Mouse (Mus musculus): ENCODE data around the gene Tmem151b. TPM values are rescaled to one million over a fixed set of nuclear protein-coding genes. Genes with fewer than 3 reads are reported as not detected.

Tmem151b gene
- polyA plus RNA-seq, 1 experiment from 2014 or later: 1.4 TPM

- Histone ChIP-seq H3K27ac (replicated peaks) (no peak overlapping the region), H3K9me3 (no peaks in the 10 kb centered on the region), H3K9ac (0 out of 2 replicates have a peak overlapping the region, but pooled peaks have one; percentile 95), H3K36me3 (peaks cover 32% of the 10 kb centered on the region), H3K4me1 (peaks cover 38% of the 10 kb centered on the region), H3K4me2 (peak overlapping the region; percentile 82), H3K27me3 (replicated peaks) (peaks cover 9% of the 10 kb centered on the region), H3K4me3 (peak overlapping the region; percentile 76; the same call in 1 of the 2 replicates)
- 70% methylated on average over 12 of the region's 12 CpGs for WGBS
- ATAC-seq (ENCODE audit: extremely low read depth, insufficient number of reproducible peaks, low FRiP score, low TSS enrichment): no peak
Measured at GRCm38 (mm10) chr17:45563216-45563615, 13.7 kb upstream of the Tmem151b start.

GRCm38 (mm10) chr17:45559732-45560525, 10.5 kb upstream of the Tmem151b start:
- peaks cover 32% of the 10 kb centered on the region for H3K4me1 ChIP-seq
- peaks cover under 1% of the 10 kb centered on the region; the same call in 1 of the 2 replicates for H3K36me3 ChIP-seq
- H3K9me3 ChIP-seq: no peaks in the 10 kb centered on the region
- no peak overlapping the region for H3K4me3 ChIP-seq
- peaks cover 30% of the 10 kb centered on the region for H3K27me3 ChIP-seq (replicated peaks)
- no peak overlapping the region for H3K27ac ChIP-seq (replicated peaks)
- ATAC-seq (ENCODE audit: extremely low read depth, insufficient number of reproducible peaks, low FRiP score, low TSS enrichment): no peak
- 81% methylated on average over 15 of the region's 15 CpGs for WGBS
- no peak overlapping the region for H3K4me2 ChIP-seq
- H3K9ac ChIP-seq: no peak overlapping the region

DNA sequence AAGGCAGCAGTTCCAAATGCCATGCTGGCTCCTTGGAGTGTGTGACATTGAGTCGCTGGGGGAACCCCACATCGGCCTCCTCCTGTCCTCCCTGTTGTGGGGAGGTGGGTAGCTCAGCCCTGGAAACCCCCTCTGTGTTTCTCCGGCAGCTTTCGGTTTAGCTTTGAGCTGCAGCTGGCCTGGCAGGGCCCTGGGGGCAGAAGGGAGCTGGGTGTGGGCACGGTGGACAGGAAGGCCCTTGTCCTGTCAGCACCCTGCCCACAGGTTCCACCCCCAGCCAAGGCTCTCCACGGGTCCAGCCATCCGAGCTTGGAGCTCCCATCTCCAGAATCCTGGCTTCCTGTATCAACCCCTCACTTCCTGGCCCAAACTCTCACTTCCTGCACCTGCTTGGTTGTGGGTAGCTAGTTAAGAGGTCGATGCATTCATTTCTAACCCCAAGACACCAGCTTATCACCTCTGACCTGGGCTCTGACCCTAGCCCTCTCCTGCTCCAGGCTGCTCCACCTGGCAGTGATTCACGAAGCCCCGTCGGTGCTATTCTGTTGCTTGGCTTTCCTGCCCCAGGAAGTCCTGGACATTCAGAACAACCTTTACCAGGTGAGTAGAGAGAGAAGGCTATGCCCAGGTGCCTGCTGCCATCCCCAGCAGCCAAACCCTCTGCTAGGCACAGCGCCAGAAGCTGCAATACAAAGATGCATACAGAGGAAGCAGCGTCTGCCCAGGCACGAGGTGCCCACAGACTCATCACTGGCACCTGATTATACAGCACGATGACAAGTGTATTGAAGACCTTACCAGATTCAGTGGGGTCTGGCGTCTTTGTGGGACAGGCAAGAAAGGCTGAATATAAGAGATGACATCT, 8.8 kb upstream of the Tmem151b start:
- Histone ChIP-seq H3K4me1 (peaks cover 25% of the 10 kb centered on the region), H3K4me2 (peak overlapping the region; percentile 78; the same call in 1 of the 2 replicates), H3K9me3 (no peaks in the 10 kb centered on the region), H3K4me3 (no peak overlapping the region), H3K36me3 (no peaks in the 10 kb centered on the region), H3K27ac (replicated peaks) (no peak overlapping the region), H3K27me3 (replicated peaks) (peaks cover 47% of the 10 kb centered on the region), H3K9ac (peak overlapping the region; percentile 47; the same call in 1 of the 2 replicates)
- no peak for ATAC-seq (ENCODE audit: extremely low read depth, insufficient number of reproducible peaks, low FRiP score, low TSS enrichment)
- 61% methylated on average over 16 of the region's 16 CpGs for whole genome bisulfite sequencing

DNA sequence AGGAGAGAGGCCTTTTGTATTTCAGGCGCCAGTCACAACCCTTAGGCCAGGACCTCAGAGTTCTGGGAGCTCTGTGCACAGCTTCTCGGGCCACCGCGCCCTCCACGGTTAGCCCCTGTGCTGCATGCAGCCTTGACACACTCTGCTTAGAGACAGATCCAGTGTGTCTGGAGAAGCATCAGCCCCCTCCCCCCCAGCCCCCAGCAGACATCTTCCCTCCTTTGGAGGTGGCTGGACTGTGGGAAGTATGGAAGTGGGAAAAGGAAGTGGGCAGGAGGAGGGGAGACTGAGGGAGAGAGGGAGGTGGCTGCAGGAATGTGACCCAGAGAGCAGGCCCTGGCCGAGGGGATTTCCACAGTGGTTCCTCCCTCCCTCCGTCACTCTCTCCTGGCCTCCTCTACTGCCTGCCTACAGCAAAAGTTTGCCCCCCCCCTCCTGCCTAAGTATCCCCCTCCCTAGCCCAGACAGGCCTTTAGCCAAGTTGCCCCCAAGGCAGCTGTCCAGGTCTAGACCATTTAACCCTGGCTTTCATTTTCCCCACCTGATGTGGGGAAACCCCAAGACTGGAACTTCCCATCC, 7.9 kb upstream of the Tmem151b start:
- Histone ChIP-seq H3K4me3 (peak overlapping the region; percentile 70; the same call in 1 of the 2 replicates), H3K27ac (replicated peaks) (no peak overlapping the region), H3K27me3 (replicated peaks) (peaks cover 54% of the 10 kb centered on the region), H3K9ac (0 out of 2 replicates have a peak overlapping the region, but pooled peaks have one; percentile 47), H3K9me3 (no peaks in the 10 kb centered on the region), H3K36me3 (no peaks in the 10 kb centered on the region), H3K4me2 (peak overlapping the region; percentile 78), H3K4me1 (peaks cover 25% of the 10 kb centered on the region)
- WGBS: 63% methylated on average over 7 of the region's 7 CpGs
- no peak for ATAC-seq (ENCODE audit: extremely low read depth, insufficient number of reproducible peaks, low FRiP score, low TSS enrichment)

- 60% methylated on average over 3 of the region's 3 CpGs for whole genome bisulfite sequencing
Measured at GRCm38 (mm10) chr17:45556514-45557245, 7.2 kb upstream of the Tmem151b start.

GRCm38 (mm10) chr17:45556107-45556489, 6.6 kb upstream of the Tmem151b start:
- H3K27me3 ChIP-seq (replicated peaks): peaks cover 60% of the 10 kb centered on the region
- WGBS: 2% methylated on average over 14 of the region's 14 CpGs
- H3K9ac ChIP-seq: peak overlapping the region; percentile 76
- ATAC-seq (ENCODE audit: extremely low read depth, insufficient number of reproducible peaks, low FRiP score, low TSS enrichment): no peak
- H3K36me3 ChIP-seq: no peaks in the 10 kb centered on the region
- peaks cover 25% of the 10 kb centered on the region for H3K4me1 ChIP-seq
- H3K4me3 ChIP-seq: peak overlapping the region; percentile 70
- peak overlapping the region; percentile 78 for H3K4me2 ChIP-seq
- H3K27ac ChIP-seq (replicated peaks): no peak overlapping the region
- H3K9me3 ChIP-seq: no peaks in the 10 kb centered on the region

More at GRCm38 (mm10) chr17:45556514-45557245, 7.2 kb upstream of the Tmem151b start:
- Histone ChIP-seq H3K9me3 (no peaks in the 10 kb centered on the region), H3K4me2 (peak overlapping the region; percentile 78), H3K4me1 (peaks cover 25% of the 10 kb centered on the region), H3K27ac (replicated peaks) (no peak overlapping the region), H3K36me3 (no peaks in the 10 kb centered on the region), H3K4me3 (peak overlapping the region; percentile 70), H3K9ac (peak overlapping the region; percentile 76), H3K27me3 (replicated peaks) (peaks cover 54% of the 10 kb centered on the region)
- ATAC-seq (ENCODE audit: extremely low read depth, insufficient number of reproducible peaks, low FRiP score, low TSS enrichment): no peak

DNA sequence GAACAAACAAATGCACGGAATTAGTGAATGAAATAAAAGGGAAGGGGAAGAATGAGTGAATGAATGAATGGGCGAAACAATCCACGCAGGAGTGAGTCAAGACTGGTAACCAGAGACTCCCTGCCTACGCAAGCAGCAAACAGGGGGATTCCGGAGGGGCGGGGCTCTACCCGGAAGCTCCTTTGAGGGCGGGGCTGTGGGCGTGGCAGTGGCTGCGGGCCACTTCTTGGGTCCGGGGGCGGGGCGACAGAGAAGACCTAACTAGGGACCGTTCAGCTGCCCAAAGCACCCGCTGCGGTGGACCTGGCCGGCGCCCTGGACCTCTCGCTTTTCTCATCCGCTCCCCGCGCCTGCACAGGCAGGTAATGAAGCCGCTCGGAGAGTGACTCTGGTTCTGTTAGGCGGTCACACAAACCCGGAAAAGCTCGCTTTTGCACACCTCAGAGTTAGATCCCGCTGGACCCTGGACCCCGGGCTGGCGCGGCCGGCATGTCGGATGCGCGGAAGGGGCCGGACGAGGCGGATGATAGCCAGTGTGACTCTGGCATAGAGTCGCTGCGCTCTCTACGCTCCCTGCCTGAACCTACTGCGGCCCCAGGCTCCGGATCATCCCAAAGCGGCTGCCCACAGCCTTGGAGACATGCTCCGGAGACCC, 6.1 kb upstream of the Tmem151b start, which contains the start of gene Nfkbie:
TSS of gene Nfkbie (plus strand) at position 252 of the 655 bp plus-strand sequence.
- Histone ChIP-seq H3K9ac (peak within 1 kb of the TSS; percentile 76), H3K36me3 (no peaks in the 10 kb centered on the region), H3K27me3 (replicated peaks) (peaks cover 65% of the 10 kb centered on the region), H3K9me3 (no peaks in the 10 kb centered on the region), H3K27ac (replicated peaks) (no peak within 1 kb of the TSS), H3K4me2 (peak within 1 kb of the TSS; percentile 78), H3K4me1 (peaks cover 25% of the 10 kb centered on the region), H3K4me3 (peak within 1 kb of the TSS; percentile 70)
- 1% methylated on average over 45 of the region's 45 CpGs for WGBS
- peak; percentile 72 for ATAC-seq (ENCODE audit: extremely low read depth, insufficient number of reproducible peaks, low FRiP score, low TSS enrichment)

DNA sequence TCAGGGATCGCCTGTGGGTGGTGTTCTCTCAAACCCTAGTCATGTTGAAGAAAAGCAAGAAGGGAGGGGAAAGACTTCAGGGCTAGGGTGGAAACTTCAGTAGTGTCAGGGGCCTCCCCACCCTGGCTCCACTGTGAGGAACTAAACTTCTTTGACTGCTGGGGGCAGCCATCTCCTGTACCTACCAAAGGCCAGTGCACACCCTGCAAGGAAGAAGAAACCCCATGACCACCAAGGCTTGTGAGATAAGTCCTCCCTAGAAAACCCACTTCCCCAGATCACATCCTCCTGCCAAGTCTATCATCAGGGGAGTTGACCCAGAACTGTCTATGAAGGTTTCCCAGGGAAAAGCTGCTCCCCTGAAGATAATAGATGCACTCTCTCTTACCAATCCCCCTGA, 4.9 kb upstream of the Tmem151b start:
- ATAC-seq (ENCODE audit: extremely low read depth, insufficient number of reproducible peaks, low FRiP score, low TSS enrichment): no peak
- H3K4me2 ChIP-seq: no peak overlapping the region
- no peaks in the 10 kb centered on the region for H3K9me3 ChIP-seq
- H3K27ac ChIP-seq (replicated peaks): no peak overlapping the region
- no peak overlapping the region for H3K9ac ChIP-seq
- no peaks in the 10 kb centered on the region for H3K36me3 ChIP-seq
- peaks cover 75% of the 10 kb centered on the region for H3K27me3 ChIP-seq (replicated peaks)
- WGBS: 21% methylated on average over 1 of the region's 1 CpGs
- no peak overlapping the region for H3K4me3 ChIP-seq
- H3K4me1 ChIP-seq: peaks cover 34% of the 10 kb centered on the region

- Histone ChIP-seq H3K27me3 (replicated peaks) (peaks cover 77% of the 10 kb centered on the region), H3K9me3 (no peaks in the 10 kb centered on the region), H3K4me3 (no peak overlapping the region), H3K27ac (replicated peaks) (no peak overlapping the region), H3K4me1 (peaks cover 36% of the 10 kb centered on the region), H3K9ac (no peak overlapping the region), H3K36me3 (no peaks in the 10 kb centered on the region), H3K4me2 (no peak overlapping the region)
- WGBS: 63% methylated on average over 3 of the region's 3 CpGs
- no peak for ATAC-seq (ENCODE audit: extremely low read depth, insufficient number of reproducible peaks, low FRiP score, low TSS enrichment)
Measured at GRCm38 (mm10) chr17:45553065-45553464, 3.6 kb upstream of the Tmem151b start.

DNA sequence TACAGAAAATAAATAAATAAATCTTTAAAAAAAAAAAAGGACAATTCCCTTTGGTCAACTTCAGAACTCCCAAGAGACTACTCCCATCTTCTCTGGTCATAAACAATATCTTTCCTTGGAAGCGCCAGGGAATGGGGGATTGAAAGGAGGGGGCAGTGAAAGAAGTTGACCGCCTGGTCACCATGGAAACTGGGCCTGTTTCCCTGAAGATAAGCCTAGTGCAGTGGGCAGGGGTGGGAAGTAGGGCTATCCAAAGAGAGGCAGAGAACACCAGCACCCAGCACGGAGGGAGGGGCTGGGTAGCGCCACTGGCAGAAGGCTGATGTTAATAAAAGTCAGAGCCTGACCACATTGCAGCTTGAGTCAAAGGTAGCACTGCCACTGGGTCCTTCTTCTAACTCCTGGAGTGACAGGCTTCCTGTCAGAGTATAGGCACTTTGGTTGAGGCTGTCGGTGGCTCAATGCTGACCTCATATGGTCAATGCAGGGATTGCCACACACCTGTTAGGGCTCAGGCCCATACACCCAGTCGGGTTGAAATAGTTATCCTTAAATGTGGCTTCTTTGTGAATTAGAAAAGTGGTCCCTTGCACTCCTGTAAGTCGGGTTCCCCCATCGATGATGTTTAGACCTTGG, 2.5 kb upstream of the Tmem151b start:
- Histone ChIP-seq H3K9me3 (no peaks in the 10 kb centered on the region), H3K27me3 (replicated peaks) (peaks cover 78% of the 10 kb centered on the region), H3K4me3 (no peak overlapping the region), H3K27ac (replicated peaks) (no peak overlapping the region), H3K4me2 (no peak overlapping the region), H3K9ac (no peak overlapping the region), H3K4me1 (peaks cover 26% of the 10 kb centered on the region), H3K36me3 (no peaks in the 10 kb centered on the region)
- ATAC-seq (ENCODE audit: extremely low read depth, insufficient number of reproducible peaks, low FRiP score, low TSS enrichment): no peak; the same call in 1 of the 2 replicates
- WGBS: 4% methylated on average over 8 of the region's 8 CpGs

Measured in heart, embryonic 13.5 days (tissue).